Mouse (Mus musculus): ENCODE results near the gene Dhrs7.
A peak's percentile ranks its signal among the peaks of the same experiment; 100 is the strongest.

The Dhrs7 gene

GRCm38 (mm10) chr12:72654698-72655097, 10.0 kb downstream of the Dhrs7 start:
- DNase-seq: peak; percentile 64

- DNase-seq: no peak
Measured at GRCm38 (mm10) chr12:72649611-72650330, 14.9 kb downstream of the Dhrs7 start, which contains the start of gene Gm4756. Gm4756 (minus strand) TSS chr12:72649661.

GRCm38 (mm10) chr12:72648921-72649320, 15.8 kb downstream of the Dhrs7 start:
- DNase-seq: no peak

GRCm38 (mm10) chr12:72638025-72638424, 26.7 kb downstream of the Dhrs7 start:
- DNase-seq: no peak

GRCm38 (mm10) chr12:72628751-72629150, 36.0 kb downstream of the Dhrs7 start:
- DNase-seq: no peak

- no peak for DNase-seq
Measured at GRCm38 (mm10) chr12:72622853-72623496, 41.7 kb downstream of the Dhrs7 start.

GRCm38 (mm10) chr12:72621441-72621840, 43.3 kb downstream of the Dhrs7 start:
- no peak for DNase-seq

- DNase-seq: no peak
Measured at GRCm38 (mm10) chr12:72620856-72621255, 43.9 kb downstream of the Dhrs7 start.

GRCm38 (mm10) chr12:72612053-72612452, 52.7 kb downstream of the Dhrs7 start:
- DNase-seq: no peak

Data from kidney, adult 18-20 months (tissue).